In the genomic region with DNA sequence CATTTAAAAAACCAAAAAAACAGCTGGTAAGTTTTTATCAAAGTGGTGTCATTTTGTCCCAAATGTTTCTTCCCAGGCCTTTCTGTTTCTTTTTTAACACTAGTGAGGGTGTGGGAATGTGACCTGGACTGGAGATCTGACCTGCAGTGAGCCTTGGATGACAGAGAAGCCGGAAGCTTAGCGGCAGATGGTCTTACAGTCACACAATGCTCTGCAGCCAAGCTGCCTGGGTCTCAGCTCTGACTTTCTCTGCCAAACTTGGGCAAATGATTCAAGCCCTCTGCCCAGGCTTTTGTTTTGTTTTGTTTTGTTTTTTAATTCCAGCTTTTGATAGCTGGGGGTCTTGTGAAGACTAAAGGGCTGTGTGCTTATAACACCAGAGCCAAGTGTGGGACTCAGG, we compare ENCODE assay signal across 9 mouse cellular contexts. TPM values are rescaled to one million over a fixed set of nuclear protein-coding genes. Genes with fewer than 3 reads are reported as not detected.
DNase-seq lines count a peak whose midpoint lies in the region; ATAC-seq and TF ChIP-seq lines count a peak whose summit lies in the region.
"Had no signal": no experiment of that assay in that cellular context is flagged by ENCODE, and none has a peak within 500 bp of the region (broad histone marks: within the 10 kb centered on the region; RNA-seq: fewer than 3 reads in every experiment).

No protein-coding gene starts in this region.

- peaks cover 40% of the 10 kb centered on the region for H3K4me1 ChIP-seq in heart, embryonic 13.5 days
- H3K4me1 ChIP-seq in midbrain, embryonic 10.5 days, result peaks cover 68% of the 10 kb centered on the region

- H3K27me3 ChIP-seq in heart, embryonic 13.5 days (replicated peaks), result no peaks in the 10 kb centered on the region
- H3K27me3 ChIP-seq in midbrain, embryonic 10.5 days (ENCODE audit: low read depth, poor library complexity, severe bottlenecking), result no peaks in the 10 kb centered on the region

- H3K4me3 ChIP-seq in layer of hippocampus, adult 2 months, result no peak overlapping the region
- H3K4me3 ChIP-seq in heart, embryonic 13.5 days, result no peak overlapping the region
- H3K4me3 ChIP-seq in midbrain, embryonic 10.5 days, result peak overlapping the region; percentile 30

- no peak overlapping the region for H3K4me2 ChIP-seq in heart, embryonic 13.5 days

- no peaks in the 10 kb centered on the region for H3K9me3 ChIP-seq in heart, embryonic 13.5 days
- H3K9me3 ChIP-seq in midbrain, embryonic 10.5 days (replicated peaks), result no peaks in the 10 kb centered on the region

- H3K36me3 ChIP-seq in heart, embryonic 13.5 days, result peaks cover 56% of the 10 kb centered on the region
- peaks cover 43% of the 10 kb centered on the region for H3K36me3 ChIP-seq in midbrain, embryonic 10.5 days

- peak overlapping the region; percentile 72 for H3K27ac ChIP-seq in layer of hippocampus, adult 2 months
- H3K27ac ChIP-seq in heart, embryonic 13.5 days (replicated peaks), result peak overlapping the region; percentile 36; the same call in 1 of the 2 replicates
- H3K27ac ChIP-seq in midbrain, embryonic 10.5 days (replicated peaks), result peak overlapping the region; percentile 76

- DNase-seq in layer of hippocampus, adult 2 months (ENCODE audit: low spot score in 2 of 2), result no peak
- no peak for DNase-seq in layer of hippocampus, postnatal 25 days (ENCODE audit: extremely low spot score in 1 of 2, low spot score in 1 of 2)
- DNase-seq in cerebellum, adult 9-11 months, result peak; percentile 82
- DNase-seq in midbrain, embryonic 10.5 days (ENCODE audit: low spot score), result no peak
- no peak for DNase-seq in layer of hippocampus, adult 11-12 months (ENCODE audit: low spot score)
- DNase-seq in right cerebral cortex, adult 2 months (ENCODE audit: low spot score in 2 of 2), result no peak
- no peak for DNase-seq in B cell, adult 2 months
- DNase-seq: layer of hippocampus, adult 9-11 months had no signal

- no peak for ATAC-seq in heart, embryonic 13.5 days (ENCODE audit: extremely low read depth, insufficient number of reproducible peaks, low FRiP score, low TSS enrichment)

- no peak for TF ChIP-seq CTCF in layer of hippocampus, adult 2 months (conservative IDR thresholded peaks at IDR 0.05)

- WGBS in heart, embryonic 13.5 days, result 59% methylated on average over 2 of the region's 2 CpGs
- 50% methylated on average over 2 of the region's 2 CpGs for WGBS in midbrain, embryonic 10.5 days

- H3K9ac ChIP-seq in heart, embryonic 13.5 days, result no peak overlapping the region

RNA-seq across cellular contexts. Expression of a gene that starts 4.6 kb away (rescaled TPM):
- 10 to 100 TPM; 43.8 to 44.3 TPM for total RNA-seq in layer of hippocampus, adult 2 months (2021)
- total RNA-seq in layer of hippocampus, postnatal 25 days (2021), result 10 to 100 TPM; 42.2 to 45.8 TPM
- polyA plus RNA-seq in heart, embryonic 13.5 days (2015; fragmentation: Nextera tagmentation; extraction: Ambion mirVana), result 42.8 and 47.3 TPM in 2 replicates
- polyA plus RNA-seq in midbrain, embryonic 10.5 days (2016; fragmentation: Nextera tagmentation; extraction: Ambion mirVana), result 26.7 and 32.2 TPM in 2 replicates

RNA-seq across cellular contexts. Expression of a gene that starts 35.0 kb away (rescaled TPM):
- 100 to 1,000 TPM; 125 to 139 TPM for total RNA-seq in layer of hippocampus, adult 2 months (2021)
- total RNA-seq in layer of hippocampus, postnatal 25 days (2021), result 100 to 1,000 TPM; 125 to 138 TPM
- 193 and 222 TPM in 2 replicates for polyA plus RNA-seq in heart, embryonic 13.5 days (2015; fragmentation: Nextera tagmentation; extraction: Ambion mirVana)
- 354 and 383 TPM in 2 replicates for polyA plus RNA-seq in midbrain, embryonic 10.5 days (2016; fragmentation: Nextera tagmentation; extraction: Ambion mirVana)

RNA-seq across cellular contexts. Expression of a gene that starts 37.0 kb away (rescaled TPM):
- 10 to 100 TPM; 19.8 to 23.7 TPM for total RNA-seq in layer of hippocampus, adult 2 months (2021)
- total RNA-seq in layer of hippocampus, postnatal 25 days (2021), result 10 to 100 TPM; 19.8 to 25.0 TPM
- 14.4 and 16.7 TPM in 2 replicates for polyA plus RNA-seq in heart, embryonic 13.5 days (2015; fragmentation: Nextera tagmentation; extraction: Ambion mirVana)
- 30.4 and 32.8 TPM in 2 replicates for polyA plus RNA-seq in midbrain, embryonic 10.5 days (2016; fragmentation: Nextera tagmentation; extraction: Ambion mirVana)

RNA-seq across cellular contexts. Expression of a gene that starts 37.0 kb away (rescaled TPM):
- 1 to 10 TPM; 2.7 to 3.1 TPM for total RNA-seq in layer of hippocampus, adult 2 months (2021)
- total RNA-seq in layer of hippocampus, postnatal 25 days (2021), result 1 to 10 TPM; 1.8 to 2.6 TPM
- polyA plus RNA-seq in heart, embryonic 13.5 days (2015; fragmentation: Nextera tagmentation; extraction: Ambion mirVana), result 1.0 and 1.4 TPM in 2 replicates
- 3.5 and 4.2 TPM in 2 replicates for polyA plus RNA-seq in midbrain, embryonic 10.5 days (2016; fragmentation: Nextera tagmentation; extraction: Ambion mirVana)

RNA-seq across cellular contexts. Expression of a gene that starts 59.0 kb away (rescaled TPM):
- total RNA-seq in layer of hippocampus, adult 2 months (2021), result 10 to 100 TPM; 14.1 to 15.6 TPM
- total RNA-seq in layer of hippocampus, postnatal 25 days (2021), result 10 to 100 TPM; 14.2 to 18.0 TPM
- 32.6 and 37.3 TPM in 2 replicates for polyA plus RNA-seq in heart, embryonic 13.5 days (2015; fragmentation: Nextera tagmentation; extraction: Ambion mirVana)
- polyA plus RNA-seq in midbrain, embryonic 10.5 days (2016; fragmentation: Nextera tagmentation; extraction: Ambion mirVana), result 43.4 and 44.7 TPM in 2 replicates
